Mouse (Mus musculus) limb, embryonic 10.5 days (tissue): ENCODE results near the gene Olfr495. TPM values are rescaled to one million over a fixed set of nuclear protein-coding genes. Genes with fewer than 3 reads are reported as not detected.

Experiments used
- DNase-seq: peaks from one replicate; pipeline ENCODE4 v3.0.0-alpha.2; 2017; ENCODE audit warnings: low spot score
- H3K27ac ChIP-seq: fragments of 300-500 bp; sonication (generic); 2 replicates; pipeline ENCODE4 v1.5.1; 2016; ENCODE audit warnings: mild to moderate bottlenecking
- H3K27me3 ChIP-seq: fragments of 300-500 bp; sonication (generic); 2 replicates; pipeline ENCODE4 v1.6.1; 2016; ENCODE audit warnings: low read depth, mild to moderate bottlenecking; ENCODE audit not compliant: poor library complexity, severe bottlenecking
- H3K36me3 ChIP-seq: fragments of 300-500 bp; sonication (generic); 2 replicates; pipeline ENCODE4 v1.6.1; 2016; ENCODE audit warnings: mild to moderate bottlenecking, moderate library complexity
- H3K4me1 ChIP-seq: fragments of 300-500 bp; sonication (generic); 2 replicates; pipeline ENCODE4 v1.6.1; 2016
- H3K4me3 ChIP-seq: fragments of 300-500 bp; sonication (generic); 2 replicates; pipeline ENCODE4 v1.5.1; 2016; ENCODE audit warnings: mild to moderate bottlenecking, moderate library complexity
- H3K9me3 ChIP-seq: fragments of 300-500 bp; sonication (generic); replicated peaks from 2 replicates; pipeline ENCODE4 v1.6.1; 2016; ENCODE audit warnings: mild to moderate bottlenecking
- WGBS: fragments of 180-500 bp; shearing (Covaris S2); methylation state at CpG from one replicate; pipeline ENCODE4 v1.1.7; 2016; 5-methylcytosine and 5-hydroxymethylcytosine counted together
- polyA plus RNA-seq: library from polyadenylated mRNA; unstranded; fragments of >200 nt; fragmentation: Nextera tagmentation; extraction: Ambion mirVana; gene quantifications from 2 replicates; pipeline ENCODE4 v1.2.1, GENCODE M21; 2016

The Olfr495 gene
- not detected in 2 replicates for polyA plus RNA-seq

DNA sequence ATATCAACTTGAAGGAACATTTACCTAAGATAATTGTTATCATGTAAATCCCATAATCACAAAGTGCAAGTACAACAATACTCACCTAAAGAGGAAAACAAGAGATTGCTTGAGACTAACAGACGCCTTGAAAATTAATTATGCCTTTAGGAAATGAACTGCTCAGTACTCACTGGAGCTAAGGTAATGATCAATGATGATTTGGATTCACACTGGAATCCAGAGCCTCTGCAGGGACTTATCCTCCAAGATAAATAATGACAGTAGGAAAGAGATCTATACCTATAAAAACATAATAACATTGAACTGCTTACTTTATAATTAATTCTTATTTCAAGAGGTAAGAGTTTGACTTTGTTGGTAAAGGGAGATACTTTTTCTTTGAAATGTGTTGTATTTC, at the start of gene Olfr495:
Gene Olfr495, plus strand, starts transcription at position 301 of the 400 bp plus-strand sequence.
- Histone ChIP-seq H3K4me1 (no peaks in the 10 kb centered on the region), H3K36me3 (no peaks in the 10 kb centered on the region), H3K4me3 (no peak within 1 kb of the TSS), H3K27ac (no peak within 1 kb of the TSS), H3K27me3 (no peaks in the 10 kb centered on the region), H3K9me3 (no peaks in the 10 kb centered on the region)
- DNase-seq: no peak
- 85% methylated on average over 1 of the region's 1 CpGs for WGBS

DNA sequence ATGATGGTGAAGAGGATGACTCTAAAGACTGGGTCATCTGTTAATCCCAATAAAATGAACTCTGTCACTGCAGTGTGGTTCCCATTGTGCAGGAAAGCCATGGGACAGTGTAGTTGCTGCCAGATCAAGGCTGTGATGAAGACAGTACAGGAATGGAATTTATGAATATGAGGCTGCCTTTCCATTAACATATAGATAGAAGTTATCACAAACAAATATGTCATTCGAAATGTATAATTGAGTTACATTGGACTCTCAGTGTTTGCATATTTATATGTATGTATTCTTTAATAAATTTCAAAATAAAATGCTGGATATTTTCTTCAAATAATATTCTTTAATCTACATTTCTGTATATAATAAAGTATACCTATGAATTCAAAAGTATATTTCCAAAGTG, 46.1 kb upstream of the Olfr495 start, which contains the start of gene Olfr493:
Gene Olfr493, minus strand, starts transcription at position 101 of the 400 bp plus-strand sequence.
- Histone ChIP-seq H3K9me3 (no peaks in the 10 kb centered on the region), H3K27ac (no peak within 1 kb of the TSS), H3K27me3 (no peaks in the 10 kb centered on the region), H3K4me3 (no peak within 1 kb of the TSS), H3K36me3 (no peaks in the 10 kb centered on the region), H3K4me1 (no peaks in the 10 kb centered on the region)
- DNase-seq: no peak
- WGBS: 71% methylated on average over 1 of the region's 1 CpGs

DNA sequence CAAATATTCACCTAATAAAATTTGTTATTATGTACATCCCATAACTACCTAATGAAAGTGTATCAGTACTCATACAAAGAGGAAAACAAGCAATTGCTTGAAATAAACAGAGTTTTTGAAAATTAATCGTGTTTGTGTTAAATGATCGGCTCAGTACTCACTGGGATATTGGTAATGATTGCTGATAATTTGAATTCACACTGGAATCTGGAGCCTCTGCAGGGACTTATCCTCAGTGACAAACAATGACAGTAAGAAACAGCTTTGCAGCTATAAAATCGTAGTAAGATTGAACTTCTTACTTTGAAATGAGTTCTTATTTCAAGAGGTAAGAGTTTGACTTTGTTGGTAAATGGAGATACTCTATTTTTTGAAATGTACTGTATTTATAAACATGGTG, 27.9 kb upstream of the Olfr495 start, which contains the start of gene Olfr494:
Gene Olfr494, plus strand, starts transcription at position 301 of the 400 bp plus-strand sequence.
- Histone ChIP-seq H3K27ac (no peak within 1 kb of the TSS), H3K36me3 (no peaks in the 10 kb centered on the region), H3K4me3 (no peak within 1 kb of the TSS), H3K4me1 (no peaks in the 10 kb centered on the region), H3K27me3 (no peaks in the 10 kb centered on the region), H3K9me3 (no peaks in the 10 kb centered on the region)
- no peak for DNase-seq
- WGBS: 86% methylated on average over 3 of the region's 3 CpGs

GRCm38 (mm10) chr7:108420121-108420520, 27.2 kb downstream of the Olfr495 start, which contains the start of gene Olfr497:
Gene Olfr497, plus strand, starts transcription at chr7:108420421.
- Histone ChIP-seq H3K4me3 (no peak within 1 kb of the TSS), H3K36me3 (no peaks in the 10 kb centered on the region), H3K4me1 (no peaks in the 10 kb centered on the region), H3K27ac (no peak within 1 kb of the TSS), H3K27me3 (no peaks in the 10 kb centered on the region), H3K9me3 (no peaks in the 10 kb centered on the region)
- 88% methylated on average over 2 of the region's 2 CpGs for WGBS
- DNase-seq: no peak

Other genes starting within 250 kb of the Olfr495 start
- gene Olfr485, start 233.3 kb upstream of the Olfr495 start, polyA plus RNA-seq: not detected in 2 replicates
- not detected in 2 replicates for gene Olfr486, start 220.4 kb upstream of the Olfr495 start, polyA plus RNA-seq
- not detected in 2 replicates for gene Olfr487, start 178.5 kb upstream of the Olfr495 start, polyA plus RNA-seq
- not detected in 2 replicates for gene Olfr488, start 134.8 kb upstream of the Olfr495 start, polyA plus RNA-seq
- not detected in 2 replicates for gene Olfr490, start 104.2 kb upstream of the Olfr495 start, polyA plus RNA-seq
- not detected in 2 replicates for gene Olfr491, start 79.7 kb upstream of the Olfr495 start, polyA plus RNA-seq
- not detected in 2 replicates for gene Olfr492, start 69.5 kb upstream of the Olfr495 start, polyA plus RNA-seq
- gene Olfr493, start 46.2 kb upstream of the Olfr495 start, polyA plus RNA-seq: not detected in 2 replicates
- not detected in 2 replicates for gene Olfr494, start 27.8 kb upstream of the Olfr495 start, polyA plus RNA-seq
- not detected in 2 replicates for gene Olfr497, start 27.3 kb downstream of the Olfr495 start, polyA plus RNA-seq
- gene Olfr498, start 72.2 kb downstream of the Olfr495 start, polyA plus RNA-seq: not detected in 2 replicates
- gene Olfr502, start 131.9 kb downstream of the Olfr495 start, polyA plus RNA-seq: not detected in 2 replicates
- gene Olfr503, start 151.4 kb downstream of the Olfr495 start, polyA plus RNA-seq: not detected in 2 replicates
- gene Olfr504, start 172.6 kb downstream of the Olfr495 start, polyA plus RNA-seq: not detected in 2 replicates
- not detected in 2 replicates for gene Olfr506, start 217.6 kb downstream of the Olfr495 start, polyA plus RNA-seq
- gene Olfr507, start 228.6 kb downstream of the Olfr495 start, polyA plus RNA-seq: not detected in 2 replicates
- gene Olfr508, start 236.8 kb downstream of the Olfr495 start, polyA plus RNA-seq: not detected in 2 replicates